Mouse (Mus musculus) hindbrain, embryonic 13.5 days (tissue): ENCODE results near the gene Wdr48. TPM values are rescaled to one million over a fixed set of nuclear protein-coding genes. Genes with fewer than 3 reads are reported as not detected.

ENCODE experiments used
- ATAC-seq: fragments of 200-750 bp; cut with Nextera tagmentation; 2 replicates; pipeline ENCODE4 v1.8.0; 2017; ENCODE audit warnings: moderate TSS enrichment; ENCODE audit not compliant: low FRiP score
- H3K27ac ChIP-seq: fragments of 300-500 bp; sonication (generic); 2 replicates; pipeline ENCODE4 v1.5.1; 2015; ENCODE audit warnings: inconsistent platforms, mild to moderate bottlenecking, moderate library complexity
- H3K27me3 ChIP-seq: fragments of 300-500 bp; sonication (generic); 2 replicates; pipeline ENCODE4 v1.6.1; 2015; ENCODE audit warnings: mild to moderate bottlenecking, inconsistent platforms
- H3K36me3 ChIP-seq: fragments of 300-500 bp; sonication (generic); 2 replicates; pipeline ENCODE4 v1.6.1; 2015; ENCODE audit warnings: mild to moderate bottlenecking, inconsistent platforms
- H3K4me1 ChIP-seq: fragments of 300-500 bp; sonication (generic); replicated peaks from 2 replicates; pipeline ENCODE4 v1.6.1; 2015; ENCODE audit warnings: inconsistent platforms
- H3K4me2 ChIP-seq: fragments of 300-500 bp; sonication (generic); 2 replicates; pipeline ENCODE4 v1.6.1; 2015; ENCODE audit warnings: inconsistent platforms, mild to moderate bottlenecking, moderate library complexity
- H3K4me3 ChIP-seq: fragments of 300-500 bp; sonication (generic); 2 replicates; pipeline ENCODE4 v1.5.1; 2015; ENCODE audit warnings: mild to moderate bottlenecking, inconsistent platforms
- H3K9ac ChIP-seq: fragments of 300-500 bp; sonication (generic); 2 replicates; pipeline ENCODE4 v1.6.1; 2015; ENCODE audit warnings: mild to moderate bottlenecking, inconsistent platforms
- H3K9me3 ChIP-seq: fragments of 300-500 bp; sonication (generic); 2 replicates; pipeline ENCODE4 v1.6.1; 2016; ENCODE audit warnings: inconsistent platforms
- WGBS: fragments of 180-500 bp; shearing (Covaris S2); methylation state at CpG from one replicate; pipeline ENCODE4 v1.1.7; 2015; 5-methylcytosine and 5-hydroxymethylcytosine counted together
- polyA plus RNA-seq: library from polyadenylated mRNA; unstranded; fragments of >200 nt; fragmentation: Nextera tagmentation; extraction: Ambion mirVana; gene quantifications from 2 replicates; pipeline ENCODE4 v1.2.1, GENCODE M21; 2015

The Wdr48 gene
- polyA plus RNA-seq, result 63.2 and 65.3 TPM in 2 replicates

DNA sequence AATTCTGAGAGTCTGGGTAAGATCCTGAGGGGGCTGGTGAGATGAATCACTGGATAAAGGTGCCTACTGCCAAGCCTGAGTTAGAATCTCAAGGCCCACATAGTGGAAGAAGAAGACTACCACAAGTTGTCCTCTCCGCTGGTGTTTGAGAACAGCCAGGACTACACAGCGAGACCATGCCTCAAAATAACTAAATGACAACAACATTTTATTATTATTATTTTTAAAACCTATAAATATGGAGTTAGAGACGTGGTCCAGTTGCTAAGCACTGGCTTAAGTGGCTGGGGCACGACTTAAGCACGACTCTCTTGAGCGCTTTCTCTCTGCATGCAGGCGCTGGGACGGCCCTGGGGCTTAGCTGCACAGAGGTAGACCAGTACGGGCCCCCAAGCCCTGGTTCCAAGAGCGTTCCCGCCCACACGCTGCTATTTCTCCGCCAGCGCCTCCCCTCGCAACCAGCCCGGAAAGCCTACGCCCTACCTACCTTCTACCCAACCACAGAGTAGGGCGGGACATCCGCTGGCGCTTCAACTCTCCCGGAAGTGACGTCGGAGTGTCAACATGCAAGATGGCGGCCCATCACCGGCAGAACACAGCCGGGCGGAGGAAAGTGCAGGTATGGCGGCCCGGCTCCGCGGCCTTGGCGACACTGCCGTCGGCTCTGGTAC lies at the start of gene Wdr48:
Gene Wdr48, plus strand, starts transcription at position 540 of the 671 bp plus-strand sequence.
- Histone ChIP-seq H3K9ac (peak within 1 kb of the TSS; percentile 91), H3K4me1 (peaks cover 16% of the 10 kb centered on the region), H3K4me3 (peak within 1 kb of the TSS; percentile 97), H3K9me3 (no peaks in the 10 kb centered on the region), H3K27ac (peak within 1 kb of the TSS; percentile 83), H3K27me3 (peaks cover 17% of the 10 kb centered on the region), H3K36me3 (no peaks in the 10 kb centered on the region), H3K4me2 (peak within 1 kb of the TSS; percentile 97)
- ATAC-seq, result peak; percentile 99
- 4% methylated on average over 34 of the region's 34 CpGs for WGBS

- Histone ChIP-seq H3K4me2 (no peak overlapping the region), H3K27me3 (peaks cover 10% of the 10 kb centered on the region; the same call in 1 of the 2 replicates), H3K9me3 (no peaks in the 10 kb centered on the region), H3K36me3 (no peaks in the 10 kb centered on the region), H3K9ac (no peak overlapping the region), H3K27ac (no peak overlapping the region), H3K4me1 (peaks cover 25% of the 10 kb centered on the region), H3K4me3 (no peak overlapping the region)
- no peak for ATAC-seq
- 75% methylated on average over 6 of the region's 6 CpGs for WGBS
Observed at GRCm38 (mm10) chr9:119847187-119847586, 47.5 kb upstream of the Wdr48 start.

- Histone ChIP-seq H3K27ac (no peak overlapping the region), H3K36me3 (no peaks in the 10 kb centered on the region), H3K9ac (no peak overlapping the region), H3K4me2 (no peak overlapping the region), H3K4me1 (peaks cover 30% of the 10 kb centered on the region), H3K9me3 (no peaks in the 10 kb centered on the region), H3K4me3 (no peak overlapping the region), H3K27me3 (peaks cover 10% of the 10 kb centered on the region; the same call in 1 of the 2 replicates)
- 37% methylated on average over 7 of the region's 7 CpGs for WGBS
- ATAC-seq, result no peak
Observed at GRCm38 (mm10) chr9:119848671-119849070, 46.0 kb upstream of the Wdr48 start.

DNA sequence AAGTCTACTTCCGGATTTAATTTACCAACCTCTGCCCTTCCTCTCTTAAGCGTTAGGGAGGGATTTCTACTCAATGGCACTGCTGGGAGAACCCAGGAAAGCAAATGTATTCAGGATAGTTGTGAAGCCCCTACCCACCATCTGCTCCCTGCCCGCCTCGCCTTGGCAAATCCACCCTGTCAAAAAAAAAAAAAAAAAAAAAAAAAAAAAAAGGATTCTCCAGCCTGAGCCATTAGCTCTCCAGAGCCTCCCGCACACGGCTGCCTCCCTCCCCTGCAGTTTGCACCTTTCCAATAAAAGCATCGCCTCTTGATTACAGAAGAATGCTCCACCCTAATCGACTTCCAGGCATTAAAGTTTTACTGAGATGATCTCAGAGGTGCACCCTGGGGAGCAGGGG lies 45.5 kb upstream of the Wdr48 start:
- Histone ChIP-seq H3K4me1 (peaks cover 30% of the 10 kb centered on the region), H3K27ac (0 out of 2 replicates have a peak overlapping the region, but pooled peaks have one; percentile 10), H3K36me3 (no peaks in the 10 kb centered on the region), H3K4me3 (no peak overlapping the region), H3K9me3 (no peaks in the 10 kb centered on the region), H3K27me3 (peaks cover 10% of the 10 kb centered on the region; the same call in 1 of the 2 replicates), H3K9ac (0 out of 2 replicates have a peak overlapping the region, but pooled peaks have one; percentile 19), H3K4me2 (no peak overlapping the region)
- 15% methylated on average over 8 of the region's 8 CpGs for WGBS
- ATAC-seq, result no peak

DNA sequence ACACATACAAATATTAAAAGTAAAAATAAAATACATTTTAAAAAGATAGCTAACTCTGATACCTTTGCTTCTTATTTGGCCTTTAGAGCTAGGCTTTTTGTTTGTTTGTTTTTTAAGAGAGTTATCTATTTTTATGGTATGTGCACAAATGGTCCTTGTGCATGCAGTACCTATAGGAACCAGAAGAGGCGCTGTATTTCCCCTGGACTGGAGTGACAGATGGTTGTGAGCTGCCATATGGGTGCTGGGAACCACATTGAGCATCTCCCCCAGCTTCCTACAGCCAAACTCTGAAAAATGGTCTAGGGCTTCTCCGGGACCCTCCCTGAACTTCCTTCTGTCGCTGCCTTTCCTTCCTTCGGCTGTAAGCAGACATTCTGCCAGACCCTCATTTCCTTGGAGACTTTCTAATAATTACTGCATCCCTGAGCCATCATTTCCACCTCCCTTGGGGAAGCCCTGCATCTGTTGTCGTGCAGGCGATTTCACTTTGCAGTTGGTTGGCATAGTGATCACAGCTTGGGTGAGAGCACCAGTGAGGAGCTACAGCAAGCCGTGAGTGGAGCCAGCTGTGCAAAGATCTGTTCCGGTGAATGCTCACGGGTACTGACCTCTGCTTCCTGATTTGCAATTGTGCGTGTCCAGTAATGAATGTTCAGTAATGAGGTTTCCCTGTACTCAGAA lies 42.2 kb upstream of the Wdr48 start:
- WGBS, result 46% methylated on average over 10 of the region's 10 CpGs
- Histone ChIP-seq H3K27me3 (peaks cover 7% of the 10 kb centered on the region; the same call in 1 of the 2 replicates), H3K9ac (no peak overlapping the region), H3K36me3 (no peaks in the 10 kb centered on the region), H3K4me2 (no peak overlapping the region), H3K4me3 (no peak overlapping the region), H3K4me1 (peaks cover 24% of the 10 kb centered on the region), H3K9me3 (peaks cover 3% of the 10 kb centered on the region; the same call in 1 of the 2 replicates), H3K27ac (peak overlapping the region; percentile 42; the same call in 1 of the 2 replicates)
- ATAC-seq, result peak; percentile 43; the same call in 1 of the 2 replicates

GRCm38 (mm10) chr9:119853071-119853846 lies 41.4 kb upstream of the Wdr48 start:
- Histone ChIP-seq H3K9me3 (peaks cover 3% of the 10 kb centered on the region; the same call in 1 of the 2 replicates), H3K36me3 (no peaks in the 10 kb centered on the region), H3K9ac (no peak overlapping the region), H3K4me2 (no peak overlapping the region), H3K27me3 (peaks cover 7% of the 10 kb centered on the region; the same call in 1 of the 2 replicates), H3K4me3 (no peak overlapping the region), H3K4me1 (peaks cover 24% of the 10 kb centered on the region), H3K27ac (peak overlapping the region; percentile 42; the same call in 1 of the 2 replicates)
- peak; percentile 36; the same call in 1 of the 2 replicates for ATAC-seq
- 74% methylated on average over 2 of the region's 2 CpGs for WGBS

- peaks cover 16% of the 10 kb centered on the region for H3K4me1 ChIP-seq
- no peak overlapping the region for H3K4me3 ChIP-seq
- ATAC-seq, result no peak
- no peak overlapping the region for H3K9ac ChIP-seq
- no peak overlapping the region for H3K4me2 ChIP-seq
- no peaks in the 10 kb centered on the region for H3K36me3 ChIP-seq
- H3K9me3 ChIP-seq, result peaks cover 3% of the 10 kb centered on the region; the same call in 1 of the 2 replicates
- H3K27me3 ChIP-seq, result no peaks in the 10 kb centered on the region
- no peak overlapping the region for H3K27ac ChIP-seq
- WGBS, result 72% methylated on average over 8 of the region's 8 CpGs
Observed at GRCm38 (mm10) chr9:119854170-119854569, 40.5 kb upstream of the Wdr48 start.

GRCm38 (mm10) chr9:119887144-119887901 lies 7.4 kb upstream of the Wdr48 start:
- Histone ChIP-seq H3K9me3 (no peaks in the 10 kb centered on the region), H3K9ac (no peak overlapping the region), H3K27ac (no peak overlapping the region), H3K4me2 (no peak overlapping the region), H3K4me1 (peaks cover 16% of the 10 kb centered on the region), H3K36me3 (no peaks in the 10 kb centered on the region), H3K27me3 (peaks cover 32% of the 10 kb centered on the region), H3K4me3 (no peak overlapping the region)
- no peak for ATAC-seq
- 74% methylated on average over 4 of the region's 4 CpGs for WGBS

DNA sequence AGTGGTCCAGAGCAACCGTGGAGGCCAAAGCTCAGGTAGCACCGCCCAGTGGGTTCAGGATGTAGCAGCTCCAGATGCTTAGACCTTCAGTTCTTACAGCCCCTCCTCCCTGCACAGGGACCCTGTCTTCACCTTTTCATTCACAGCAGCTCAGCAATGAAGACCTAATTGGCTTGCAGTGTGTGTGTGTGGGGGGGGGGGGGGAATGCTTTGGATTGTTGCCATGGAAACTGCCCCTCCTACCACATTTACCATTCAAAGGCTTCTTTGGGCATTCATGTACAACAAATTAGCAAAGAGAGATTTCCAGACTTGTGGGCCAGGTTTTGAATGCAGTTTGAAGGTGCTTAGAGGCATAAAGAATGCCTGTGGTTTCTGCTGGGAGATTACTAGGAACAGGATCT lies 5.8 kb upstream of the Wdr48 start:
- Histone ChIP-seq H3K9ac (no peak overlapping the region), H3K4me2 (no peak overlapping the region), H3K4me1 (peaks cover 16% of the 10 kb centered on the region), H3K9me3 (no peaks in the 10 kb centered on the region), H3K27me3 (peaks cover 38% of the 10 kb centered on the region), H3K27ac (peak overlapping the region; percentile 27; the same call in 1 of the 2 replicates), H3K36me3 (no peaks in the 10 kb centered on the region), H3K4me3 (no peak overlapping the region)
- ATAC-seq, result peak; percentile 43; the same call in 1 of the 2 replicates
- 5% methylated on average over 2 of the region's 2 CpGs for WGBS

DNA sequence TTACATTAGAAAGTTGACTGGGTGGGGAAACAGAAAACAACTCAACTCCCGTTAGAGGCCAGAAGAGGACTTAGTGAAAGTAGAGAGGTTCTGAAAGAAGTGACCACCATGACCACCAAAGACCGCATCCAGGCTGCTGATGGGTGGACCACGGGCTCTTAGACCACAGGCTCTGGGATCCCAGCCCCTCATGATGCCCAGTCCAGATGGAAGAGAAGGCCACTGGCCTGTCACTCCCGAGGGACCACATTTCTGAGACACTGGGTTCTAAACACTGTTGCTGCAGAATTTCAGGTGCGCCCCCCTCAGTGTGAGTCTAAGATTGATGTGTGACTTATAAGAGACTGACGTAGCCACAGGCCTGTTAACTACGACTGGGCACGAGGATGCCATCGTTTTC lies 5.2 kb upstream of the Wdr48 start:
- H3K4me1 ChIP-seq, result peaks cover 16% of the 10 kb centered on the region
- H3K9ac ChIP-seq, result no peak overlapping the region
- WGBS, result 74% methylated on average over 9 of the region's 9 CpGs
- no peaks in the 10 kb centered on the region for H3K9me3 ChIP-seq
- H3K27ac ChIP-seq, result peak overlapping the region; percentile 27; the same call in 1 of the 2 replicates
- H3K4me2 ChIP-seq, result no peak overlapping the region
- no peak overlapping the region for H3K4me3 ChIP-seq
- no peak for ATAC-seq
- H3K36me3 ChIP-seq, result no peaks in the 10 kb centered on the region
- H3K27me3 ChIP-seq, result peaks cover 38% of the 10 kb centered on the region

DNA sequence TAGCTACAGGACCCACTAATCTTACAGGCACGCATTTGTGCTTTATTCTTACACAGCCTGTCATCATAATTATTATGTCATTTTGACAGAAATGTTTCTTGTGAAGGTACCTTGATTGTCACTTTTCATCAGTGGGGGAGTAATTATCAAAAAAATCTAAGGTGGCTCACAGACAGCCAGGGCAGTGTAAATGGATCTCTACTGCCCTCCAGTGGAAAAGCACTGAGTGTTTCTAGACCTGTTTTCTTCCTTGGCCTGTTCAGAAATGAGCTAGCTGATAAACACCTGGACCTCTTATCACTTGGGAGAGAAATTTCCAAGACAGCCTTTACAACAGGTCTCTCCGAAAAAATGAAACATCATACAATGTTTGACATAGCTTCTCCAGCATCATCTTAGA lies 4.0 kb upstream of the Wdr48 start:
- Histone ChIP-seq H3K27me3 (peaks cover 38% of the 10 kb centered on the region), H3K9ac (no peak overlapping the region), H3K4me3 (no peak overlapping the region), H3K9me3 (no peaks in the 10 kb centered on the region), H3K4me2 (no peak overlapping the region), H3K4me1 (peaks cover 20% of the 10 kb centered on the region), H3K27ac (no peak overlapping the region), H3K36me3 (no peaks in the 10 kb centered on the region)
- no peak for ATAC-seq
- WGBS, result 47% methylated on average over 2 of the region's 2 CpGs
